Mouse (Mus musculus) layer of hippocampus, adult 8-10 months (tissue): ENCODE results near the gene Defa25. TPM values are rescaled to one million over a fixed set of nuclear protein-coding genes. Genes with fewer than 3 reads are reported as not detected.
"Not testable (repeated sequence)": the region's sequence is repeated elsewhere in the genome, so short reads cannot be mapped to it uniquely, and the experiment has no call there.

Experiments used
- DNase-seq, 2 experiments: peaks; one replicate each; pipeline ENCODE4 v3.0.0; 2022; ENCODE audit warnings: low spot score in 2 of 2
- total RNA-seq, 4 experiments: library from RNA; stranded (reverse); gene quantifications; 2 replicates each; pipeline ENCODE4 v1.2.4; 2022

The Defa25 gene
- not detected for total RNA-seq

- DNase-seq, result not testable (repeated sequence)
Measured at GRCm38 (mm10) chr8:21084142-21084541, at the start of gene Defa25. Defa25 (plus strand) TSS chr8:21084442.

GRCm38 (mm10) chr8:21054747-21055146, 29.5 kb upstream of the Defa25 start, which contains the start of gene Defa23:
Defa23 (plus strand) TSS chr8:21055047.
- not testable (repeated sequence) for DNase-seq

GRCm38 (mm10) chr8:21064738-21065137, 19.5 kb upstream of the Defa25 start, which contains the start of gene Defa35:
Defa35 (plus strand) TSS chr8:21065038.
- DNase-seq, result not testable (repeated sequence)

GRCm38 (mm10) chr8:21093106-21093505, 8.9 kb downstream of the Defa25 start:
- DNase-seq, result no peak

- not testable (repeated sequence) for DNase-seq
Measured at GRCm38 (mm10) chr8:21095950-21096349, 11.7 kb downstream of the Defa25 start, which contains the start of gene Gm14851. Gm14851 (minus strand) TSS chr8:21096050.

GRCm38 (mm10) chr8:21134342-21134741, 50.1 kb downstream of the Defa25 start, which contains the start of gene Defa30:
Defa30 (plus strand) TSS chr8:21134642.
- not testable (repeated sequence) for DNase-seq

Other genes starting within 250 kb of the Defa25 start
- gene Defb33, start 191.8 kb upstream of the Defa25 start, total RNA-seq, result not detected
- not detected for gene Gm15056, start 181.8 kb upstream of the Defa25 start, total RNA-seq
- not detected for gene Gm6040, start 162.4 kb upstream of the Defa25 start, total RNA-seq
- gene AY761185, start 139.7 kb upstream of the Defa25 start, total RNA-seq, result not detected
- not detected for gene Defa21, start 58.9 kb upstream of the Defa25 start, total RNA-seq
- gene Defa23, start 29.4 kb upstream of the Defa25 start, total RNA-seq, result not detected
- not detected for gene Defa35, start 19.4 kb upstream of the Defa25 start, total RNA-seq
- not detected for gene Gm14851, start 11.6 kb downstream of the Defa25 start, total RNA-seq
- gene Defa30, start 50.2 kb downstream of the Defa25 start, total RNA-seq, result not detected
- not detected for gene Defa22, start 77.8 kb downstream of the Defa25 start, total RNA-seq
- not detected for gene Defa31, start 107.2 kb downstream of the Defa25 start, total RNA-seq
- not detected for gene Gm15293, start 117.1 kb downstream of the Defa25 start, total RNA-seq
- gene Gm15292, start 165.3 kb downstream of the Defa25 start, total RNA-seq, result not detected
- gene Defa27, start 231.1 kb downstream of the Defa25 start, total RNA-seq, result not detected
- gene Defa29, start 242.6 kb downstream of the Defa25 start, total RNA-seq, result not detected